Mouse (Mus musculus) erythroblast, embryonic 14.5 days (primary cell): ENCODE results near the gene Ovol1.

Source experiments
- GATA1 ChIP-seq: IDR thresholded peaks from 2 replicates; pipeline ENCODE4 v1.6.1; 2012; ENCODE audit warnings: low read length, inconsistent platforms, mixed read lengths
- TAL1 ChIP-seq: IDR thresholded peaks from 3 replicates; pipeline ENCODE4 v1.6.1; 2012; ENCODE audit warnings: low read length, inconsistent platforms, mixed read lengths

DNA sequence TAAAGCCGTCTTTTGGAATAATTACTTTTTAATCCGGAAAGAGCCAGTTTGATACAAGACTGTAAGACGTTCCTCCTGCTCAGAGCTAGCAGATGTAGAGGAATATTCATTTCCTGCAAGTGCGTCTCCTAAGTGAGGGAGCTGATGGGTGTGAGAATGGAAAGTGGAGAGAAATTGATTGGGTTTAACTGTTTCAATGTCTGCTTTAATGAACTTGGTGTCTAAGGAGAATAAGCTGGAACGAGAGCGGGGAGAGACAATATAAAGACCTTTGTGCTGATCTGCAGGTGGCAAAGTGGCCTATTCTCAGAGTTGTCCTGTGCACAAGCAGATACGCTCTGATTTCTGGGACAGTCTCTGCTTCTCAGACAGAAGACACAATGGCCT, 30.3 kb downstream of the Ovol1 start:
- TF ChIP-seq GATA1 (no peak), TAL1 (no peak)
